Mouse (Mus musculus) retina, adult 2 months (tissue): Measurements from ENCODE around the gene Vwa3b.

ENCODE experiments used
- DNase-seq: peaks from one replicate; pipeline ENCODE4 v3.0.0-alpha.2; 2012; ENCODE audit warnings: low read depth, low spot score

Gene Vwa3b

GRCm38 (mm10) chr1:37124696-37125349, 98.4 kb downstream of the Vwa3b start:
- DNase-seq, result no peak

GRCm38 (mm10) chr1:37130012-37130570, 103.7 kb downstream of the Vwa3b start:
- no peak for DNase-seq

- no peak for DNase-seq
Measured at GRCm38 (mm10) chr1:37131146-37131545, 104.8 kb downstream of the Vwa3b start.

GRCm38 (mm10) chr1:37132433-37132832, 106.0 kb downstream of the Vwa3b start:
- DNase-seq, result no peak

GRCm38 (mm10) chr1:37145966-37146365, 119.6 kb downstream of the Vwa3b start:
- no peak for DNase-seq

GRCm38 (mm10) chr1:37149866-37150265, 123.5 kb downstream of the Vwa3b start:
- no peak for DNase-seq

- no peak for DNase-seq
Measured at GRCm38 (mm10) chr1:37151896-37152295, 125.5 kb downstream of the Vwa3b start.

GRCm38 (mm10) chr1:37166066-37166465, 139.7 kb downstream of the Vwa3b start:
- no peak for DNase-seq

- DNase-seq, result no peak
Measured at GRCm38 (mm10) chr1:37167918-37168317, 141.5 kb downstream of the Vwa3b start.

GRCm38 (mm10) chr1:37177874-37178273, 151.5 kb downstream of the Vwa3b start:
- DNase-seq, result no peak

- DNase-seq, result no peak
Measured at GRCm38 (mm10) chr1:37179852-37180251, 153.5 kb downstream of the Vwa3b start.

- no peak for DNase-seq
Measured at GRCm38 (mm10) chr1:37187050-37187449, 160.7 kb downstream of the Vwa3b start.

- no peak for DNase-seq
Measured at GRCm38 (mm10) chr1:37194607-37195006, 168.2 kb downstream of the Vwa3b start.

- no peak for DNase-seq
Measured at GRCm38 (mm10) chr1:37201406-37201805, 175.0 kb downstream of the Vwa3b start.

- DNase-seq, result no peak
Measured at GRCm38 (mm10) chr1:37207743-37208142, 181.3 kb downstream of the Vwa3b start.

GRCm38 (mm10) chr1:37212375-37212774, 186.0 kb downstream of the Vwa3b start:
- no peak for DNase-seq

GRCm38 (mm10) chr1:37214144-37214543, 187.7 kb downstream of the Vwa3b start, which contains the start of gene Cnga3:
Cnga3 (plus strand) TSS chr1:37214434.
- no peak for DNase-seq

- no peak for DNase-seq
Measured at GRCm38 (mm10) chr1:37218386-37218785, 192.0 kb downstream of the Vwa3b start.

GRCm38 (mm10) chr1:37219593-37219992, 193.2 kb downstream of the Vwa3b start:
- no peak for DNase-seq

GRCm38 (mm10) chr1:37220134-37220907, 193.9 kb downstream of the Vwa3b start:
- no peak for DNase-seq

- DNase-seq, result no peak
Measured at GRCm38 (mm10) chr1:37222002-37222401, 195.6 kb downstream of the Vwa3b start.

- DNase-seq, result no peak
Measured at GRCm38 (mm10) chr1:37230404-37230803, 204.0 kb downstream of the Vwa3b start.

- no peak for DNase-seq
Measured at GRCm38 (mm10) chr1:37231295-37231701, 204.9 kb downstream of the Vwa3b start.
